Mouse (Mus musculus): ENCODE results near the gene Lrg1.

DNA sequence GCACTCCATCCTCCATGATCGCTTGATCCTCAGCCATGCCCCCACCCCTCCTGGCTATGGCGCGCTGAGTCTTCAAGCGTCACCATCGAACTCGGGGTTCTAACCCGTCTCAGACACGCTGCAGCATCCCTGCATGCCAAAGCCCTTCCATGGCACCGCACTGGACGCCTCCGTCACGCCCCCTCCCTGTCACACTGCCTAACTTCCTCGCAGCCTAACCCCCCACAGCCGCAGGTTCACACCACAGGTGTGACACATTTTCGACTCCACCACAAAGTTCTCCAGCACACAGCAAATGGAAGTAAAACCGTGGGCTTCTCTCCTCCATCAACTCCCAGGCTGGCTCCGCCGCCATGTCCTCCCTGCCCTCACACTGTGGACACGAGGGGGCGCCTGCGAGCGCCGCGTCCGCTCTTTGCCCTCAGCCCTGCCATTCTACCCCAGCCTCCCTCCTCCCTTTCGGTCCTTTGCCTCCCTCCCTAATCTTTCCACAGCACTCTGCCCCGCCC, 12.7 kb upstream of the Lrg1 start:
- peak; percentile 55 for TF ChIP-seq CTCF (conservative IDR thresholded peaks at IDR 0.05; ENCODE audit: low read length)
- TF ChIP-seq NANOG (IDR thresholded peaks at IDR 0.05; ENCODE audit: borderline replicate concordance, low read length) = no peak
